Mouse (Mus musculus) cerebellum, postnatal 4 days (tissue): ENCODE data around the gene Pdlim4.
A peak's percentile ranks its signal among the peaks of the same experiment; 100 is the strongest.

Experiments
- DNase-seq, 2 experiments: peaks; one replicate each; pipeline ENCODE4 v3.0.0; 2022; ENCODE audit warnings: low spot score in 2 of 2, mixed read lengths in 1 of 2

The Pdlim4 gene

DNA sequence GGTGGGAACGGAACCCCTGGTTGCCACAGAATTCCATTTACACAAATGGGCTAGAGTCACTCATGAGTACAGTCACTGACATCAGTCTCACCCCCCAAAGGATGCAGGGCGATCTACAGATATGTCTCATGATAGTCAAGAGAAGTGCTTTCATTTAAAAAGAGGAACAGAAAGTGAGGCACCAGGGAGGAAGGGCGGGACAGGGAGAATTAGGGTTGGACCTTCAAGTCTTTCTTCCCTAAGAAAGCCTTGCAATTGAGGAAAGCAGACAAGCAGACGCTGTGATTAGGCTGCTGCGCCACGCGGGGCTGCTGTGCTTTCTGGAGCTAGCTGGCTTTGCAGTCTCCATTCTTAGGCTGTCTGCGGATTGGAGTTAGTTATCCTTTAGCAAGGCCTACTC lies 22.9 kb upstream of the Pdlim4 start:
- DNase-seq = no peak

DNA sequence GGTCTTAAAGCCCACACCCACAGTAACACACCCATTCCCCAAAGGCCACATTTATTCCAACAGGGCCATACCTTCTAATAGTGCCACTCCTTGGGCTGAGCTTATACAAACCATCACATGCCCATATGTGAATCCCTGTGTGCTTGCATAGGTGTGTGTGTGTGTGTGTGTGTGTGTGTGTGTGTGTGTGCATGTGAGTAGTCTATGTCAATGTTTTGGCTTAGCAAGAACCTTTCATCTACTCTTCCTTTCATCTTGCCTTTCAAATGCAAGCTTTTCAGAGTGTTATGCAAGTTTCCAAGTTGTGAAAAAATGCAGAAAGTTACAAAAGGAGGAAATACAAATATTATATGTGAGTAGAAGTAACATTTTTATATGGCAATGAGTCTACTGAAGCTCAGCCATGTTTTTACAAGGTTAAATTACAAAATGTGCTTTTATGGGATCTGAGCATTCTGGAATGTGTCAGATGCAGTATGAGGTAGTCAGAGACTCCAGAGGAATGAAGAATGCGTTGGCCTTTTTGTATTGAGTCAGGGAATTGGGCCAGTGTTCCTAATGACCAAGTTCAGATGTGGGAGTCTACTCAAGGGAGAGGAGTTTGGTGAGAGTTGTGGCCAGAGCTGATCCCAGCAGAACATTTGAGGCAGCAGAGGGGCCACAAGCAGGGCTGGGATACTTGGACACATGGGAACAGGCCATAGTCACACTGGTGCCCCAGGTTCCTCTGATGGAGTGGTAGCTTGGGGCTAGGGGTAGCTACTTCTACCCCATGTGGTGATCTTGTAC lies 21.5 kb upstream of the Pdlim4 start:
- no peak for DNase-seq

DNA sequence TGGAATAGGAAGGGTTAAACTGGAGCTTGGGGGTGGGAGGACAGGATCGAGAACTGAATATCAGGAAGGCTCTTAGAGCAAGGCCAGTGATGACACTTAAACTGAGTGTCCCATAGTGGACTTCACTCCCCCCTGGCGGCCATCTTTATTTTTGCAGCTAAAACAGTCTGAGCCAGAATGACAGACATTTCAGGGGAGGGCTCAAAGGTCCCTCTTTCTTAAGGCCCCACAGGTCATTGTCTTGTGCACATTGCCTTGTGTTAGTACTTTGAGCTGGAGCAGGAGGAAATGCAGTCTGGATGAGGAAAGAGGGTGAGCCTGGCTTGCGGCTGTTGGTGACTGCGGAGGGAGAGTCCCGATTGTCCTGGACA lies 20.1 kb upstream of the Pdlim4 start:
- DNase-seq = peak; percentile 73 to 88

DNA sequence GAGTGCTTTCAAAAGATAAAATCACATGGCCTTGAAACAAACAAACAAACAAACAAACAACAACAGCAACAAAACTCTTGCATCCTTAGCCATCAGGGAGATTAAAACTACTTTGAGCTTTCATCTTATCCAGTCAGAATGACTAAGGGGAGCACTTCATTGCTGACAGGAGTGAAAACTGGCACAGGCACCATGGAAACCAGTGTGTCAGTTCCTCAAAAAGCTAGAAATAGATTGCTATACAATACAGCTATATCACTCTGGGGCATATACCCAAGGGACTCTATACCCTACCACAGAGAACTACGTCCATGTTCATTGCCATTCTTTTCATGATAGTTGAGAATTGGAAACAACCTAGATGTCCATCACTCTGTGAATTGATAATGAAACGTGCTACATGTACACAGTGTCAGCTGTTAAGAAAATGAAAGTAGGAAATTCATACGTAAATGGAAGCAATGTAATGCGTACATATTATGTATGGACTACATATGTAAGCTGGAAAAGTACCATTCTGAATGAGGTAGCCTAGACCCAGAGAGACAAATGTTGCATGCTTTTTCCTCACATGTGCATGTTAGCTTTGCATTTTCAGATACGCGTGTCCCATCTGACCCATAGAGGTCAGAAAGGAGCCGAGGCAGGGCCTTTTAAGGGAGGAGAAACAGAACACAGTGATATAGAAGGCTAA lies 19.6 kb upstream of the Pdlim4 start:
- DNase-seq = no peak

DNA sequence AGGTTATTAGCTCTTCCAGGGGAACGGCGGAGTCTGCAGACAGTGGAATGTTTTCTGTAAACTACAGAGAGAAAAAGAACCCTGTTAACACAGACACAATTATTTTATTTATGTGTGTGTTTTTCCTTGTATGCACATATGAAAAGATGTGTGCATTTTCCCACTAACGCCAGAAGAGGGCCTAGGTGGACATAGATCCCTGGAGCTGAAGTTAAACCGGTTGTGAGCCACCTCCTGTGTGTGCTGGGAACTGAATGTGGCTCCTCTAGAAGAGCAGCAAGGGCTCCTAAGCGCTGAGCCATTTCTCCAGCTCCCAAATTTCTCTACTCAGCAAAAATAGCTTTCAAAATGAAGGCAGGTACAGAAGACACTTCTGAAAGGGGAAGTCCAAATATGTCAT lies 17.0 kb upstream of the Pdlim4 start:
- no peak for DNase-seq

DNA sequence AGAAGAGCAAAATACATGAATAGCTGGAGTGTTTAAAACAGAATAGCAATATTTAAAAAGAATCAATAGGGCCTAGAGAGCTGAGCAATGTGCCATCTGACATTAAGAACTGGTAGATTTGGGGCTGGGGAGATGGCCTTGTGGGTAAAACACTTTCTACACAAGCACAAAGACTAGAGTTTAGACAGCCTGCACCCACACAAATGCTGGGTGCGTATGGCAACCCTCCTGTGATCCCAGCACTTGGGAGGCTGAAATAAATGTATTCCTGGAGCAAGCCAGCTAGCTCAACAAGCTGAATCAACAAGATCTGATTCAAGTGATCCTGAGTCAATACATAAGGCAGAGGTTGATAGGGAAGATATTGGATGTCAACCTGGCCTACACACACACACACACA lies 16.2 kb upstream of the Pdlim4 start:
- no peak for DNase-seq

DNA sequence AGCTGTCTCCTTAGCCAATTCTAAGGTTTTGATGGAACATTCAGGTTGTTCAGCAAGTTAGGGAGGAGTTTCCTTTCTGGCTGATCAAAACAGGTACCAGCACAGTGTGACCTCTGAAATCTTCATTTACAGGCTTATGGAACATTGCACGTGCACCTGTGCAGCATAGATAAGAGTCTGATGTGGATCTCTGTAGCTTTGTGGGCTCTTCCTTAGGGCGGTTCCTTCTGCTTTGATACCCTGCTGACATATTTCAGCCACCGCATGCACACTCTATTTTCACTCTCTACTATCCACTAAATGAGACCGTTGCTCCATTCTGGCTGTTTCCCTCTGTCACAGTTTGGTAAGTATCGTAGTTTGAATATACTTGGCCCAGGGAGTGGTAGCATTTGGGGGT lies 13.9 kb upstream of the Pdlim4 start:
- DNase-seq = no peak

DNA sequence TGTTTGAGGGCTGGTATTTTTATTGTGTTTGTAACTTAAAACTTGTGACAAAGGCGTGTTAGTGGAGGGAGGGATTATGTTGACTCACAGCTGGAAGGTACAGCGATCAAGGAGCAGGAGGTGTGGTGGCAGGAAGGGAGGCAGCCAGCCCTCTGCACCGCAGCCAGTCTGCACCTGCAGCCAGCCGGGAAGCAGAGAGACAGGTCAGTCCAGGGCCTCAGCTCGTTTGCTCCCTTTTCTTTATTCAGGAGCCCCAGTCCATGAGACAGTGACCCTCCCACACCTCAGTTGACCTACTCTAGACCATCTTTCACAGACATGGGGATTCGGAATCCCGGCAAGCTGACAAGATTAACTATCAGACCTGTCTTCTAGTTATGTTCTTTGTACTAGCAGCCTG lies 11.6 kb upstream of the Pdlim4 start:
- DNase-seq = no peak

DNA sequence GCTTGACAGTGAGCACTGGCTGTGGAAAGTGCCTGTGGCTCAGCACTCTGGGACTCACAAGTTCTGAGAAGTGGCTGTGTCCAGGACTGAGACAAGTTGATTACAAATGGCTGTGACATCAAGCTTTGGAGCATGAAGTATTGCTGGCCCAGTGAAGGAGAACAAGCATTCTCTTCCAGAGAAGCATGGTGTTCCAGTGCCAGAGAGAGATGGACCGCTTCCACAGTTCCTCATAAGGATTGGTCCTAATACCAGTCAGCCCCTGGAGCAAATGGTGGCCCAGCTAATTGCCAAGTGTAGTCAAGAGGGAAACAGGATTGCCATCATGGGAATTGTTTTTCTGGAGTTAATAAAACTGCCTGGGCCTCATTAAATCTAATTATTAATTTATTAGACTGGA lies 7.3 kb upstream of the Pdlim4 start:
- no peak for DNase-seq

DNA sequence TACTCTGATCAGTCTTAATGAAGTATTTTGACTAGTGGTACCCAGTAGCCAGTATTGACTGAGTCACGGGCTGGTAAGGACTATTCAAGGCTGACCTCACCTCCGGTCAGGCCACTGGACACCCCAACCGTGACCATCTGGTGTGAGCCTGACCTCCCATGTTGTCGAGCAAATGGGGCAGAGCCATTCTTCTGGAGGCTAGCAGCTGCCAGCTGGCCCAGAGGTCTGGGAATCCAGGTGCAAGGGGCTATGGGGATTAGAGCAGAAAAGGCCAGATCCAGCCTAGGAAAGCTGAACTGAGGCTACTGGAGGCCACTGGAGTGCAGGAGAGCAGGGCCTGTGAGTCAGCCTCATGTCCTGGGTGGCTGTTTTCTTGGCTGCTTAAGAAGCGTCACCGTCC lies 6.5 kb upstream of the Pdlim4 start:
- no peak for DNase-seq

DNA sequence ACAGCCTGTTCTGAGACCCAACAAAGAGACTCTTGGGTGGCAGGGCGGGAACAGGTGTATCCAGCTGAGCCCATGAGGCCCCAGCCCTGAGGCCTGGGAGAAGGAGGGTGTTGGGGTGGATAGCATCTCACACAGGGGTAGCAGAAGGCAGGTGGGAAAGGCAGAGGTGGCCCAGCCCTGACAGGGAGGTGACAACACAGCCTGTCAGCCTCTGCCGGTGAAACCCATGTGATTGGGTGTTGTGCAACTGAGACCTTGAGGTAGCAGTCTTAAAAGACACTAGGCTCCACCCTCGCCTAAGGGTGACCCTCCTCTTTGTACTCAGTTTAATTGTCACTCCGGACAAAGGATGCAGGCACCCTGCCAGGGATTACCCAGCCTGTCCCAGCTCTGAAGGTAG lies 4.5 kb upstream of the Pdlim4 start:
- no peak for DNase-seq

DNA sequence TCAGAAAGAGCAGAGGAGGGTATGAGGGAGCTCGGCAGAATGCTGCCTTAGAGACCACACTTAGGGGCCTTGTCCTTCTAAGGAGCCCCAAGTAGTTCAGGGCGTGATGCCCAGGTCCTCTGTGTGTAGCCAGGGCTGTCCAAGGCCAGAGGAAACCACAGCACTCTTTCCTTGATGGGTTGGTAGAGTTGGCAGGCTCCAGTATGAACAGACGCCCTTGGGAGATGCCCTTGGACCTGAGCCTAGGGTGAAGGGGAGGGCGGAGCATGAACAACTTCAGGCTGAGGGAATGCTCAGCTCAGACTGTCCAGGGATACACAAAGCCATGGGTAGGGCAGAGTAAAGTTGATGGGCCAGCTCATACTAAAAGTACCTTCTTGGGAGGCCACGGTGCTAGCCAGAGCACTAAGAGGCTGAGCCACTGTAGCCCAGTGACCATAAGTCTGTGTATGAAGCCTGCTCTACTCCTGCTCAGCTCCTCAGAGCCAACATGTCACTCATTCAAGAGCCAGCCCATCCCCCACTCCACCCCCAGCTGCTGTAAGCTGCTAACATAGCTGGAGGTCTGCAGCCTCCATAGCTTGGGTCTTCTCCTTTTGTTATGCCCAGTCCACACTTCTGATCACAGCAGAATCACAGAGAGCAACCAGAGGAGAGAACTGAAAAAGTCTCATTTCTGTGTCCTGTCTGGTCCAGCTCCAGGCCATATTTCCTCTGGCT lies 3.1 kb upstream of the Pdlim4 start:
- peak in 1 of 2 experiments; percentile 40 for DNase-seq

DNA sequence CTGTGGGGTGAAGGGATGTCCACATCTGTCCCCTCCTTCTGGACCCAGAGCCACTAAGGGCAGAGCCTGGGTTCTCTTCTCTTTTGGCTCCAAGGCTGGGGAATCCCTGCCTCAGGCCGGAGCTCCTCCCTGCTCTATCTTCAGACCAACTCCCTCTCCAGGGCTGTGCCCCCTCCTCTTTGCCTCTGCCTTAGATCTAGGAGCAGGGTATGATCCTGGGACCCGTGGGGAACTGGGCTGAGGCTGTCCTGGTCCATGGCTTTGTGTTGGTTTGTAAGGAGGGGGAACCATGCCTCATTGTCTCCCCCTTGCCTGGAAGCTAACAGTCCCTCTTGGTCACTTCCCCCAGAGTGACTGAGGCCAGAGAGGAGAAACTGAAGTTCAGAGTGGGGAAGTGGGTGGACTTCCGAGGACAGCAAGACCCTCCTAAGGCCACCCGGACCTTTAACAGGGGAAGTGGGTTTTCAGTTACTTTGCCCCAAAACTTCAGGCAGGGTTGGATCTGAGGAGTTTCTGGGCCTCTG lies 756 bp downstream of the Pdlim4 start:
- no peak for DNase-seq

DNA sequence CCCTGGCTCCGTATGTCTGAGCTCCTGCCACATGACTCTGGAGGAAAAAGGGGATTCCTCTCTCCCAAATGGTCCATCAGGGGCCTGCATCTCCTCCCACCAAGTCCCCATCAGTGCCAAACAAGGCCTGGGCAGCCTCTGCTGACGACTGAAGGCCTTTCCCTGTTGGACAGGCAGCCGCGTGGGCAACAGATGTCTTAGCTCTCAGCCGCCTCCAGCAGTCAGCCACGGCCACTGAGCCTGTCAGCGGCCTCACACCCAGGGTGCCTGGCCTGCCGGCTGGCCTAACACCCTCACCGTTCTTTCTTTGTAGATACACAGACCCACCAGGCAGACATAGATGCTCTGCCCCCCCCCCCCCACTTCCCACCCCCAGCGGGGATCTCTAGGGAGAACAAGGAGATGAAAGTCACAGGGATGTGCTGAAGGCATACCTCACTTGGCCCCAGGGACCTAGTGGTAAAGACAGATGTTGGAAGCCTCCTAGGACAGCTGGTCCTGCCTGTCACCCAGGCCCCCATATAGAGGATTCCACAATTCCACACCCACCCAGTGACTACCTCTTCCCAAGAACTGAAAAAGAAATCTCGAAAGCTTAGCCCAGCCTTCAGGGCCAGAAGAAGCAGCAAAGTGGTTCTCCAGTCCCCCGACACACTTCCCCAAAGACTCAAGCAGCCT lies 1.4 kb downstream of the Pdlim4 start:
- peak in 1 of 2 experiments; percentile 30 for DNase-seq

DNA sequence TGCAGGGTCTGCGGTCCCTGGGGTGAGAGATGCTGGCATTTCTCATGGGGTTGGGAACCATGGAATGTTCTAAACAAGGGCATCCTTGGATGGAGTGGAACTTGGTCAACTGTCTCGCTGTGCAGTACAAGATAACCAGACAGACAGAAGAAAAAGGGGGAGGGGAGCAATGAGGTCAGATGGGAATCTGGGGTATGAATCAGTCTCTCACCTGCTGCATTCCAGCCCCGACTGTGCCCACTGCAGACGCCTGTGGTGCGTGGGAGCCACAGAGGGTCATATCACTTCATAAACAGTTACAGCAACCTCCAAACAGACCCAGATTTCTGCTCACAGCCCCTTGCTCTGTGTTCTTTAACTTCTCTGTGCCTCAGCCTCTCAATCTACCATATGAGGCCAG lies 2.4 kb downstream of the Pdlim4 start:
- no peak for DNase-seq

DNA sequence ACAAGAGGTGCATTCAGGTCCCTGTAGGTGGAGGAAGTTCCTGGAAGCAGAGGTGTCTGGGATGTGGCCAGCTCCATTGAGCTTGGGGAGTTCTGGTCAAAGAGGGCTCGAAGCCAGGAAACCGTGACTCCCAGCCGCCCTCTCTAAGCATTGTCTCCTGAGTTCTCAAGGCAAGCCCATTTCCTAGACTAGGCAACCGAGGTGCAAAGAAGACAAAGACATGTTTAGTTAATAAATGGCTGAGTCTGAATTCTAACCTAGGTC lies 3.0 kb downstream of the Pdlim4 start:
- DNase-seq = no peak

DNA sequence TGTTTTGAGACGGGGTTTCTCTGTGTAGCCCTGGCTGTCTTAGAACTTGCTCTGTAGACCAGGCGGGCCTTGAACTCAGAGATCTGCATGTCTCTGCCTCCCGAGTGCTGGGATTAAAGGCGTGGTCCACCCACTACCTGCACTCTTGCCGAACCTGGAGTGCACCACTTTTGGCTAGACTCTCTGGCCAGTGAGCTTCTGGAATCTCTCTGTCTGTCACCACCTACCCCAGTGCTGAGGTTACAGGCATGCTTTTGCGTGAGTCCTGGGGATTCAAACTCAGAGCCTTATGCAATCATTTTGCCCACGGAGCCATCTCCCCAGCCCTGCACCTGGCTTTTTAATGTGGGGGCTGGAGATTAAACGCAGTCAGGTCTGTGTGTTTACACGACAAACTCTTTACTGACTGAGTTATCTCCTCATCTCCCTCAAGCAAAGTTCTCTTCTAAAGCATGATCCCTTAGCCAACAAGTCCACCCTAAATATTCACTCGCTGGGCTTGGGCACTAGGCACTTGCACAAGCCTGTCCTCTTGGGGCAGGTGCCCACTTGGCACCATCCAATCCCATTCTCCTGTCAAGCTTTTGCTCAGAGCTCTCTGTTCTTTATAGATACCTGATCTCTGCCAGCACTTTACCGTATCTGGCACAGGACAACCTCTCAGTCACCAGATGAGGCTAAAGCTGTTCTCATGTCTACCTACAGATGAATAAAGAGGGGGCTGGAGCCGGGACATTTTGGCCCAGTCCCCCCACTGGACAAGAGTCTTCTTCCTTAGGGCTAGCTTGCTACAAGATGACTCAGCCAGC lies 3.5 kb downstream of the Pdlim4 start:
- no peak for DNase-seq

DNA sequence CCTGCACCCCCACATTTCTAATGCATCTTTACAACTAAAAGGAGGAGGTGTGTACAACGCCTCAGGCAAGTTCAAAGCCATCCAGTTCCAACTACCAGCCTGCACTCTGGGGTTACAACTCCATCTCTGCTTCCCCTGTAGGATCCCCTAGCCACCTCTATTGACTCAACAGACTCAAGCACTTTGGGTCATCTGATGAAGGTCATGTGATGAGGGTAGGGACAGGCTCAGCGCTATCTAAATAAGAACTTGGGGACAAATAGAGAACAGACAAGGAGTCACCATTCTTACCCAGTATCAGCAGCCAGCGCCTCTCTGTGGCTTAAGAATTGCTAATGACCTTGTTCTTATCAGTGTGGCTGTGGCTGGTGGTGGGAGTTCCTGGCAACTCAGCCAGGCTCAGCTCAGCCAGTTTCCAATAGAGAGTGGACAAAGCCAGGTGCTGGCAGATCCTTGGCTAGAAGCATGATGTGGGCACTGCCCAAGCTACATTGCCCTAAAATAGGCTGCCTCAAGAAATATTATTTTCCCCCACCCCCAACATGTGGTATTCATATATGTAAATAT lies 4.3 kb downstream of the Pdlim4 start:
- DNase-seq = no peak

DNA sequence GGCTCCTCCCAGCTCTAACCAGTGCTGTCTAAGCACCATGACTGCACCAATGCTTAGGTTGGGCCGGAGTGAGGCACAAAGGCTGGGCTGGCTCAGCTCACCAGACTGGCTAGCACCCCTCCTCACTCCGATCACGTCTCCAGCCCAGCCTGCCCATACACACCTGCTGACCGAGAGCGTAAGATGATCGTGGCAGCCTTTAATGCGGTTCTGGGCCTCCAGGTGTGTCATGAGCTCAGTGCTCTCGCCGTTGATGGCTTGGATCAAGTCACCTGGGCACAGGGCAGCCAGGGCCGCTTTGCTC lies 5.4 kb downstream of the Pdlim4 start:
- no peak for DNase-seq

DNA sequence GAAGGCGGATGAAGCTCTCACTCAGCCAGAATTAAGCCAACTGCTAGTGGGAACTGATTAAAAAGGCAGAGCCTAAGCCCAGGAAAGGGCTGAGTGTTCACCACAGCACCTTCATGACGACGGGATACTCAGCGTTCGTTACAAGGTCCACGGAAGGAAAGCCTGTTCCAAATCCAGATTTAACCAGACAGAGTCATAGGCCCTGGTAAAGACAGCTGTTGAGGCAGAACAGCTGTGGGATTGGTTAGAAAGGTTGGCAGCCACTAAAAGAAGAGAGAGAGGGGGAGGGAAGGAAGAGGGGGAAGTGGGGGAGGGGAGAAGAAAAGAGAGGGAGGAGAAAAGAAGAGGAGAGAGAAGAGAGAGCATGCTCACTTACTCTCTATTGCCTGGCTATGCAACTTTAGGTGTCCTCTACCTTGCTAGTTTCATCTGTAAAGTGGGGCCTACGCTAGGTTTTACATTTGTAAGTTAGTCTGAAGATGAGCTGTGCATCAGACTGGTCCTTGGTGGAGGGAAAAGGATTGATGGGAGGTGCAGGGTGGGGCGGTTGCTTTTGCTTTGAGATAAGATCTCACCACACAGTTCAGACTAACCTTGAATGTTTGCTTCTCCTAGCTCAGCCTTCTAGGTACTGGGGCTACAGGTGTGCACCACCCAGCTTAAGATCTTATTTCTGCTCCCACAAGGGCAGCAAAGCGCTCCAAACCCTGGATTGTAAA lies 5.9 kb downstream of the Pdlim4 start:
- no peak for DNase-seq
